Mouse (Mus musculus) layer of hippocampus, adult 11-12 months (tissue): ENCODE results near the gene Nkx2-5.
A peak's percentile ranks its signal among the peaks of the same experiment; 100 is the strongest.

ENCODE experiments used
- DNase-seq: peaks from one replicate; pipeline ENCODE4 v3.0.0; 2022; ENCODE audit warnings: low spot score

The Nkx2-5 gene

DNA sequence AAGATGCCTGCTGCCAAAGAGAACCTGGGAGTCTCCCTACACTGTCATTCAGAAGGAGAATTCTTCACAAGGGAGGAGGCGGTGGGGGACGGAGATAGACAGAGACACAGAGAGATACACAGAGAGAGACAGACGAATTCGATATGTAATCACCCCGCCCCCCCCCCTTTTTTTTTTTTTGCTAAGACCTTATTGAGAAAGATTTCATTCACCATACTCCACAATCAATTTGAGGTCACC, at the start of gene Nkx2-5:
Nkx2-5 (minus strand) TSS at position 101 of the 240 bp plus-strand sequence.
- DNase-seq: no peak

DNA sequence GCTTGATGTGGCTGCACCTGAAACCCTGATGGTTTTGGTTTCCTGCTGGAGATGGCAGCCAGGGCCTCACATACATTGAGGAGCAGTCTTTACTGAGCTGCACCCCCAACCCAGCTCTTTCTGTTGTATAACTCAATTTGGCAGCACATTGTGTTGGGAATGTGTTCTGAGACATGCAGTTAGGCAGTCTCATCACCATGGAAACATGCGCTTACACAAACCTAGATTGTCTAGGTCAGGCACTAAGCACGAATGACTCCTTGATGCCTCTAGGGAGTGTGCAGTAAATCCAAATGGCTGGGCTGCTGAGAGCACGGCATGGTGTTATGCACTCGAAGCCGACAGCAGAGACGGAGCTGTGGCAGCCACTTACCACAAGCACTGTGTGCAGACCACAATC, 49.5 kb upstream of the Nkx2-5 start:
- peak; percentile 46 for DNase-seq

DNA sequence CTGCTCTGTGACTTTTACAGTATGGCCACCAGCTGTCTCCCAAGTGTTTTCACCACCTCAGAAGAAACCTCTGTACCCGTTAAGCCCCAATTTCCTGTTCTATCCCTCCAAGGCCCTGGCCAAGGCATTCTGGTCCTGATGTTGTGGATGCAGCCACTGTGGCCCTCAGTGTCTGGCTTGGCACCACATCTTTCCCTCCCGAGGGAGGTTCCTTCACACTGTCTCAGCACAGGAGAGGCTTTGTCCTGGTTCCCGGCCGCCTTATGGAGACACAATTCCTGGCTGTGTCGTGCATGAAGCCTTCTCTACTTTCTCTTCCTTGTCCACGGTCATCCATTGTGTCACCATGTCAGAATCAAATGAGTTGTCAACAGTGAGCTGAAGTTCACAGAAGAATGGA, 48.7 kb upstream of the Nkx2-5 start:
- no peak for DNase-seq

DNA sequence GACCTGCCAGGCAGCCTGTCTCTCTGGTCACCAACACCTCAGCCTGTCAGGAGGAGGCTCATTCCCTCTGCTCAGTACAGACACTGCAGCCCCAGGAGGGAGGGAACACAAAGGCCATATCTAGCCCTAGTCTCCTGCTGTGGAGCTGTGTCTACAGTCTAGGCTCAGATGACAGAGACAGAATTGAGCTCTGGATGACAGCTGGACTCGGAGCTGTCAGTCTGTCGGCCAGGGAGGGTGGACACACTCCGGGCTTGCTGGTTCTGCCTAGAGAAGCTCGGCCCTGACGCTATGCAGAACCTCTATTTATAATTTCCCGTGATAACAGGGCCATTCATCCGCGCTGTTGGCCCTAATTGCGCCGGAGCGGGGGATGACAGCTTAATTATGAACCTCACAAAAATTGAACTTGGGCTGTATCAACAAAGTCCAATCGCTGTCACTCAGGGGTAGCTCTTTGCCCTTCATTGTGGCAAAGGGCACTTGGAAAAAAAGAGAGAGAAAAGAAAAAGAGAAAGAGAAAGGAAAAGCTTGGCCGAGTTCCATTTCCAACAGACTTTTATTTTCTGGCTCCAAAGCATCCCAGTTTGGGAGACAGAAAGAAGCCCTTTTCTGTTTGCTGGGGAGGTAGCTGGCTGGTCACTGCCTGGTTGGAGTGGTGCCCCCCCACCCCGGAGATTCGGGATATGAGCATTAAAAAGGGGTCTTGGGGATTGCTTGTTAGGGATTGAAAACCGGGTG, 48.0 kb upstream of the Nkx2-5 start:
- DNase-seq: peak; percentile 41

DNA sequence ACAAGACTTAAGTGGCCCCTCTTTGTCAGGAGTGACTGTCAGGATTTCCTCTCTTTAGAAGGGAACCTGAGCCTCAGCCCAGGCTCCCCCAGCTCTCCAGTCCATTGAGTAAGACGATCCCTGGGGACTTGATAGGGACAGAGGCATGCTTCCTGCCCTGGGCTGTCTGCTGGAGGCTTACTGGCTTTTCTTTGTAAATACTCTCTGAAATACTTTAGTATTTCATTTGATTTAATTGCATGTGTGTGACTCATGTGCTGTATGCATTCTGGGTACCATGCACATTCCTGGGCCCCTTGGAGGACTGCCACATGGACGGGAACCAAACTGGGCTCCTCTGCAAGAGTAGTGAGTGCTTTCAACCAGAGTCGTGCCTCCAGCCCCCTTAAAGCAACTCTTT, 43.1 kb upstream of the Nkx2-5 start:
- DNase-seq: no peak

DNA sequence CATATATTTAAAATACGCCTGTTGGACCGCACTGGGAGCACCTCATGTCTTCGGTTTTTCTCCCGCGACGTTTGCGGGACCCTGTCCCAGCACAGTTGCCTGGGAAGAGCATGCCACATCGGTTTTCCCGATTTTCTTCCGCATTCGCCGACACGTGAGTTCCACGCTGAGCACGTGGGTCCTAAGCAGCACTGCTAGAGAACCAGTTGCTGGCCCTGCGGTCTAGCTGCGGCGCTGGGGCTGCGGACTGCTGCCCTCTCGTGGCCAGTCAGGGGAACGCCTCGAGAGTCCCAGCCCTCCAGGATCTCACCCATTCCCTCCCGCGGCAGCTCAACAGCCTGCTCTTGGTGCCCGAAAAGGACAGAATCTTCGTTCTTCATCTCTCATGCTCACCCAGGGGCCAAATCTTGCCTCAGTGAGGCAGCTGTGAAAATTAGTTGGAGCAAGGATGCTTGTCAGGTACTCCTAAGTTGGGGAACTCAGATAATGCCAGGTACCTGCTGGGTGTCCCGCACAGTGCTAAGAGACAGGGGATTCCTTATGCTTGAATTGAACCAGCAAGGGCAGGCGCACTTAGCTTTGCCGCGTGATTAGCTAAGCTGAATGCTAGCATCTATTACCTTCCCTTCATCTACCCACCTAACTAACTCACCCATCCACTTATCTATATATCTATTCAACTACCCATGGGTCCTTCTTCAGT, 41.4 kb upstream of the Nkx2-5 start:
- peak; percentile 80 for DNase-seq

DNA sequence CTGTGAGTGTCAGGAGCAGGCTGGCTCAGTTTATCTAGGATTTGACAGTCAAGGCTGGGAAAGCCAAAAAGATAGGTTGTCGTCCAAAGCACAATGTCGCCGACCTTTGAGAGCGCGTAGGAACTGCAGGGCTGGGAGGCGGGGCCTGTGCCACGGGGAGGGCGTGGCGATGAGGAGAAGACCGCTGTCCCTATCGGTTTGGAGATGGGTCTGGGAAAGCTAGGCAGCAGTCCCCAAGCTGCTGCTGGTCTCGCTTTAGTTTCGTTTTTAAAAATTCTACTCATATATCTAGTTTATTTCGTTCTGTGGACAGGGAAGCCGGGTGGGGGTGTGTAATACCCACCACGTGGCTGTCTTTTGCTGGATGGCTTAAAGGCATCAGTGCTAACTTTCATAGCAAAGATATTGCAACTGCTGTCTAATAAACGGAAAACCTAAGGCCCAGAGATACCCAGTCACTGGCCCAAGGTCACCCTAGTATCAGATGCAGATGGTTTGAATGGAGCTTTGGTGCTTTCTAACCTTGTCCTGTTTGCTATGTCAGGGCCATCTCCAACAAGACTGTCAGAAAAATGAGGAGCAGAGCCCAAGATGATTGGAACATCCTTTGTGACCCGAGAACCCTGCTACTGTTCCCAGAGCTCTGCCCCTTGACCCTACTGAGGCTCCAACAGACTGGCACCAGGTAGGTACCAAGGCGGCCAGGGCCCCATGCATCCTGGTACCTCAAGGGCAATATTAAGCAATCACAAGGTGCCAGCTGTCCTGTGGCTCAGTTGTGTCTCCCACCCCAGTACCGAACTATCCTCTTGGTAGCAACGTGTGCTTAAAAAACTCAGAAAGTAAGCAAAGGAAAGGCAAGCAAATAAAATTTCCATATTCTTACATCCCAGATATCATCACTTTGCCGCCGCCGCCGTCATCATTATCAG, 40.5 kb upstream of the Nkx2-5 start:
- DNase-seq: peak; percentile 70

DNA sequence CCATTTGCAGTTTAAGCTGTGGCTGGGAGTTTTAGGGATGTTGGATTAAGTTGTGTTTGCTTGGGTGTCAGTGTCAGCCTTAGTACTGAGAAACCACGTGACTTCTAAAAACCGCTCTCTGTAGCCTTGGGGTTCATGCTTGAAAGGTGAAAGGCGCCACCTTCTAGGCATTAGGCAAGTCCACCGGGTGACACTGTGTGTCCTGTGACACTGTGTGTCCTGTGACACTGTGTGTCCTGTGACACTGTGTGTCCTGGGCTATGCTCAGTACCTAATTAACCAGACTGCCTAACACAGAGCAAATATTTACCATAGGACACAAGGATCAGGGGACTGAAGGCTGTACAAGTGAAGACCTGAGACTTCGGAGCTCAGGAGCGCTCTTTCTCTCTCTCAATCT, 38.8 kb upstream of the Nkx2-5 start:
- no peak for DNase-seq

DNA sequence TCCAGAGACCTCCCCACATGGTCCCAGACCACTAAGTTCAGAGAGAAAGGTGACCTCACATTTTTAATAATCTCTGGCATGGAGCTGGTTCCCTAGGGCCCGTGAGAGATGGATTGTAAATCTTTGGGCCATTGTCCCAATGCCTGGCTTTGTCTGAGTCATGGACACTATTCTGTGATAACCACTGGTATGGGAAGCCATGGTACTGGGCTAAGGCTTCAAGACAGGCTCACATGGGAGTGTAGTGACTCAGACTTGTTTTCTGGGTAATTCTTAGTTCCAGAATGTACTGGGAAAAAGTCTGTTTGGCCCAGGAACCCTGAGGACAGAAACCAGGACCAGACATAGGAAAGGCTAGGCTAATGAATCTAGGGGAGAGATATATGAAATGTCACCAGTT, 37.9 kb upstream of the Nkx2-5 start:
- no peak for DNase-seq

DNA sequence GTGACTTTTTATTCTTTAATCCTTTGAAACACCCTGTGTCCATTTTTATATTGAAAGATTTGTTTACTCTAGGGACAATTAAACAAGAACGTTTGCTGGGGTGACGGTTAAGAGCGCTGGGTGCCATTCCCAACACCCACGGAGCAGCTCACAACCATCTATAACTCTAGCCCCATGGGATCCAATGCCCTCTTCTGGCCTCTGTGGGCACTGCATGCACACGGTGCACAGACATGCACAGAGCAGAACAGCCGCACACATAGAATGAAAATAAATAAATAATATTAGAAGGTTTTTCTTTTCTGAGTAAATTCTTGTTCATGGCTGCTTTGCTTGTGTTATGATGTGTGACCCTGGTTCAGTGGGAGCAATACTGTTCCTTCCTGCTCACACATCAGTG, 34.4 kb upstream of the Nkx2-5 start:
- DNase-seq: no peak

DNA sequence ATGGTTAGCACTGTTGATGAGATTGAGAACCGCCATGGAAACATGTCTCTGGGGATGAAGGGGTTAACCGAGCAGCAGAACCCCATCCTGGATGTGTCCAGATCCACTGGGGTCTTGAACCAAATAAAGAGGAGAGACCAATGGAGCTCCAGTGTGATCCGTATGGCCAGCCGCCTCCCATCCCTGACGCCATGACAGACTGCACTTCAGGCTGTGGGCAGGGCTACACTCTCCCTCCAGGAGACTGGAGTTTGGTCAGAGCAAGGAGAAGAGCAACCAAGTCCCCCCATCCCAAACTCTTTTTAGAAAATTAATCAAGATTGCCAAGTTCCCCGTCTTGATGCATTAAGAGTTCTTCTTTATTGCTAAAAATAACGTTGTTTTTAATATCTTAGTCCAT, 33.1 kb upstream of the Nkx2-5 start:
- DNase-seq: no peak

DNA sequence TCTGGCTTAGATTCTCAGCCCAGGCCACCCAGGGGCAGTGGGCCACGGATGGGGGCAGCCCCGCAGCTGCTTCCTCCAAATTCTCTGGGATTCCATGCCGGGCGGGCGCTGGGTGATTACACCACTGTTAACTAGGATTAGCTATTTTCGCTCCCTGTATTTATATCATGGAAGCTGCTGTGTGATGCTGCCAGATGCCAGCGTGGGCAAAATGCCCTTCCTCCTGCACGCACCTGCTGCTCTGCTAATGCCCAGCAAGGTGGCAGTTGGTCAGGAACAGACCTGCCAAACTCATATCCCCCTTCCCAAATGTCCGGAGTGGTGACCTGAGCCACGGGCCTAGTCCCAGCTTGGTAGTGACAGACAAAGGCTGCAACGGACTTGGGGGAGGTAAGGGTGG, 29.7 kb upstream of the Nkx2-5 start:
- no peak for DNase-seq

DNA sequence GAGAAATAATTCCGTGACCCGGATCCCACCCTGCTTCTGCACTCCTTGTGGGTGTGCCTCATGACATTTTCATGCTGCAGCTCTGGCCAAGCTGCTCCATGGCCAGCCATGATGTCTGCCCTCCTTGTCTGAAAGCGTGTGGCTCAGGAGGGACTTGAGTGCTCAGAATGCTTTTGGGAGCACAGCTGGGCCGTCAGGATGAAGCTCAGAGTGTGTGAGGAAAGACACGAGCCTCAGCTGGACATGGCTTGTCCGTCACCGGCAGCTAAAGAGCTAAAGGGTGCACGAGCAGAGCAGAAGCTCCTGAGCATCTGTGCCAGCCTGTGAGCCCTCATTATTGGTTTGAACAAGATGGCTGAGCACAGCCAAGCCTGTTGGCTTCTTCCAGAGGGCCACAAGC, 28.7 kb upstream of the Nkx2-5 start:
- DNase-seq: no peak

DNA sequence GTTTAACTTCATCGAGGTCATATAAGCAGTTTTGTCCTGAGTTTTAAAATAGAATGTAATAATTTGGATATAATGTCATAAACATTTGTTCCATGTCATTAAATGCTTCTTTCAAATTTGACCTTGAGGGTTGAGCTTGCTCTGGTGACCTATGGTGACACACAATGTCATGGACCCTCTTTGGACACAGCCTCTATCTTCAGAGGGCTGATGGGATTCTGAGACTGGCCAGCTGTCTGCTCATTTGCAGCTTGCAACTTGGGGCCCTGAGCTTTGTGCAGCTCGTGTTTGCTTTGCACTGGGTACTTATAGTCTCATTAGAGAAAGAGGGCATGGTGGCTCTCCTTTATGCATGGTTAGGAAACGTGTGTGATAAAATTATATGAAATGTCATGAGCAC, 28.1 kb upstream of the Nkx2-5 start:
- DNase-seq: no peak

DNA sequence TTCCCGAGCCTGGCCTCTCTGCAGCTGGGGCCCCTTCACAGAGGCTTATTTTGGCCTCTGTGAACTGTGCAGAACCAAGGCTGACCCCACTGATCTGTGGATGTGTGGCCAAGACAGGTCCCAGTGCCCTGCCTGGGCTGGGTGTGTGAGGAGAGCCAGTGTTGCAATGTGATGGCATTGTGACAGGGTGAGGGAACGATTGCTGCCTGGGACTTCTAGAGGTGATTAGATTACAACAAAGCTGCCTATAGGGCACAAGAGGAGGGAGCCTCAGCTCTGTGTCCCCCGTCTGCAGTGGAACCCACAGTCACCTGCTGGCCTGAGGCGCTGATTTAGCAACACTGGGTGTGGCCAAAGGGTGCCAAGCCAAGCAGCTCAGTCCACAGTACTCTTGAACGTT, 23.9 kb upstream of the Nkx2-5 start:
- no peak for DNase-seq

DNA sequence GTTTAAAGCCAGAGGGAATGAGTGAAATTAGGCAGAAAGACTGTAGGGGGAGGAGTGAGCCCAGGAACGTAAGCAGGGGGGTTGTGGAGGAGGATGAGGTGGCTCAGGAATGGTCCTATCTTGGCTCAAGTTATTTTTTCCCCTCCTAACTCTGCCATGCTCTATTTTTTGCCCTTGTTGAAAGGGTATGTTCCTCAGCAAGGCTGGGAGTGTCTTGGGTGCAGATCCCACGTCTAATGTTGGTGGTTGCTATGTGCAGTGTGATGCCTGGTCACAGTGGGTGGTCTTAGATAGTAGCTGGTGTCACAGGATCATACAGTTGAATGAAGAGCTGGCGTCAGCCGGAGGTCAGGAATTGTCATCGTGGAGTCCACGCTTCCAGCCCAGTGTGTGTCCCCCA, 20.3 kb upstream of the Nkx2-5 start:
- no peak for DNase-seq

DNA sequence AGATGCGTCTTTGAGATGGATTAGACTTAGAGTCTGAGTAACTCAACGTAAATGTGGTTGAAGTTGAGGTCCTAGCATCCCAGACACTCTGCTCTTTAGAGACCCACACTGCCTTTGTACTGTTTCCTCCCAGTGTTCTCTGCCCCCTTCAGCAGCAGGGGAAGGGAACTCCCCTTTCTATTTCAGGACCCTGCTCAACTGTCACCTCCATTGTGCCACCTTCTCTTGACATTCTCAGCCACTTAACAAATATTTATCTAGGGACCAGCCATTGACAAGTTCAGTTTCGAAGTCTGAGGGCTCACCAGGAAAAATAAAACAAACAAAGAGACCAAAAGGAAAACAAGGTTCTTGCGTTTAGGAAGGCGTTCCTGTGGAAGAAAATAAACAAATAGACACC, 19.5 kb upstream of the Nkx2-5 start:
- no peak for DNase-seq

DNA sequence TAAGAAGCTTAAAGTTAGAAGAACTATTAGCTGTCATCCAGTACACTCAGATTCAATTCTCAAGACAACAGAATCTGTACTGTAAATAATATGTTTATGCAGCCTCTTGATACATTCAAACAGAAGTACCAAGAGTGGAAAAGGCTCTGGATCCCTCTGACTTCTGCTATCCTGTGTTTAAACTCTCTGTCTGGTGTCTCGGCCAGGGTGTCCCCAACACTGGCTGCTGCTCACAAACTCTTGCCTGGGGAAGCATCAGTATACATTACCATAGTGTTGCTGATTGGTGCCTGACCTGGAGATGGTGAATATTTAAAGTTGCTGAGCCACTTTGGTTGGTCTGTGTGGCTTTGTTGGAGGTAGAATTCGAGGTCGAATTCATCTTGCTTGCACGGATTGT, 17.0 kb upstream of the Nkx2-5 start:
- DNase-seq: no peak

DNA sequence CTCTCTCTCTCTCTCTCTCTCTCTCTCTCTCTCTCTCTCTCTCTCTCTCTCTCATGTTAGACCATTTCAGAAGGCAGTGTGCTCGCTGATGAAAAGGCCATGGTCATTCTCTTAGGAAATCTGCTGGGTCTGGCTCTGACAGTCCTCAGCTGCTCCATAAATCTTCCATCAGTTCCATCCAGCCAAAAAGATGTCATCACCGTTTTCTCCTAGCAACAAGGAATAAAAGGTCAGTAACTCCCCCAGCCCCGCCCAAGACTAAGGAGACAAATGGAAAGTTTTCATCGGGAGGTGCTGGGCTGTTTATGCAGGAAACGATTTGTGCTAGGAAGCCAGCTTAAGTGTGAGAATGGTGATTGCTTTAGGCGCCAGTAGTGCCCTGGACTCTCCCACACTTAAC, 16.6 kb upstream of the Nkx2-5 start:
- no peak for DNase-seq

DNA sequence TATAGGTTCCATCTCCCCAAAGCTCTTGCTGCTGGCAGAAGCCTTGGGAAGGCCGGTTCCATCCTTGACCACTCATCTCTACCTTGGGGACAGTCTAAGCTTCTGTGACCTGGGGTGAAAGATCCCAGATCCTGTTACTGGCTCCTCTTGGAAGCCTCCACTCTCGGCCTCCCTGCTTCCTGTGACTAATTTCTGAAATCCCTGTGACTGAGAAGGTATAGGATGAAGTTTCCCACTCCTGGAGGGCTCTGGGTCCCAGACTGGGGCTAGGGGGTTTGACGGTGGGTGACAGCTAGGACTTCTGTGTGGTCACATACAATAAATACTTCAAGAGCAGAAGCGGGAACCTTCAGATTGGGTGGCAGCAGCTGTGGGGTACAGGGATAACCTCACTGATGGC, 16.1 kb upstream of the Nkx2-5 start:
- DNase-seq: no peak

DNA sequence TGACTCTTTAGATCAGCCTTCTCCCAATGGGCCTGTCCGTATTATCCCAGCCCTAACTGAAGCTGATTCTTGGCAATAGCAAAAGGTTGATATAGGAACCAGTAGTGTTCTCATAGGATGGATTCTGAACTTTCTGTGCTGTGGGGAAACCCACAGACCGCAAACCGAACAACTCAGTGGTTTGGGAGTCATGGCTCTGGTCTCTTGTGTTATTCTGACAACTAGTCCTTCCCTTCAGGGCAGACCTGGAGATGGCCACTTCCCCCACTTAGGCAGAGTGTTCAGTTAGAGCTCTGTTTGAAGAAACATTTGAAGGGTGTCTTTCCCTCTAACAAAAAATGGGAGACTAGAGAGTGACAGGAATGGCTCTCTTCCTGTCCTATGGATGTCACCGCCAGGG, 7.5 kb upstream of the Nkx2-5 start:
- no peak for DNase-seq

DNA sequence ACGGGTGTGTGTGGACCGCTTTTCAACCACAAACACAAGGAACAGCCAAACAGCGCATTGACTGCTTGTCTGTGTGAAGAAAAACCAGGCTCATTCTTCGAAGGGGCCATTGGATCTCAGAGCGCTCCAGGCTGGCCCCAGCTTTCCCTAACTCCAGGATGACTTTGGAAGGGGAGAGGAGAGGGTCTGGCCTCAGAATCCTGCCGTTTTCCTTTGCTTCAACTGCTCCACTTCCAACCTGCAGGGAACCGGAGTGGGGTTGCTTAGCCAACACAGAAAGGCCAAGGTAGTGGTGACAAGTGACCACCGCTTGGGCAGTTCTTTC, 6.3 kb upstream of the Nkx2-5 start:
- DNase-seq: no peak

DNA sequence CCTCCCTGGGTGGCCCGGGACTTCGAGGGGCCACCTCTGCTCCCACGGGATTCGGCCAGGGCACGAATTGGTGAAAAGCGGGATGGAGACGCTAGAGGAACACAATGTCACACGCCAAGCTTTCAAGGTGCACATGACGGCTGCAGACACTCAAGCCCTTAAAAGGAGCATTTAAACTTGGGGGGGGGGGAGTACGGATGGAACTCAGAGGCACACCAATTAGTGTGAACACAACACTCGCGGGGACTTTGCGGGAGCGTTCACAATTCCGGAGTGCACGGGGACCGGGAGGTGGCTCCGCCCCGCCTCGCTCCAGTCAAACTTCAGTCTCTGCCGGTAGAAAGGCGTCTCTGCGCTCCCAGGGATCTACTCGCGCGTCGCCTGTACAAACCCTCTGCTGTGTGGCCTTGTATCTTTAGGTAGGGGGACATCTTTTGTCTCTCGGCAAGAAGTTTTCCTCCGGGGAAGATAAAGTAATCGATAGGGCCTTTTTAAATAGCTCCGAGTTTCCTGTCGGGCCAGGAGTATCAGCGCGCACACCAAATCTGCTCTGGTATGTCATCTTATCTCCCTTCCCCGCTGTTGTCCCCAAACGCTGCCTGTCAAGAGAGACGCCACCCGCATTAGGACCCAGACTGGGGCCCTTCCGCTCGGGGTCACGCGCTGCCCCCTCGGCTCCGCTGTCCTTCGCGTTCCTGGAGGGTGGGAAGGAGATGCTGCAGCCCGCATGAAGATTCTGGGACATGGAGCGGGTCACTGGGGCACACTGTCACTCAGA, 5.7 kb upstream of the Nkx2-5 start:
- no peak for DNase-seq
